Mouse (Mus musculus): ENCODE results near the gene Uck1. TPM values are rescaled to one million over a fixed set of nuclear protein-coding genes. Genes with fewer than 3 reads are reported as not detected.

Gene Uck1
- total and polyA plus RNA-seq, 3 experiments: 60.6 to 73.7 TPM; not detected in 1

DNA sequence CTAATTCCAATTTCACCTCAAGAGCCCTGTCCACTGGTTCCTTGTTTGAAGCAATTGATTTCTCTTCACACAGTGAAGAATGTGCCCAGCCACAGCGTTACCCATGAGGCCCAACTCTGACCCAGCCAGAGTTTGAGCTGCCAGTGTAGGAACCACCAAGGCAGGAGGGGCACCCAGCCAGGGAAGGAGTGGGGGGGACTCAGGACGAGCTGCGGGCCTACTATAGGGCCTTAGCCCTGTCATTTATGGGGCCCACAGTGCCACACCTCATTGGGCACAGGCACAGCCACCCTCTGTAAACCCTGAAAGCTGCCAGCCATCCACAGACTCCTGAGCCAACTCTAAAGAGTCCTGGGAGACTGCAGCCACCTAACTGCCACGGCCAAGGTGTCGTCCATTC, 5.4 kb downstream of the Uck1 start:
- Histone ChIP-seq H3K9ac (ENCODE audit: control insufficient read depth, low read depth, low read length, poor library complexity, severe bottlenecking) (no peak overlapping the region), H3K79me2 (ENCODE audit: control insufficient read depth, insufficient read depth, low read length, poor library complexity) (peaks cover 11% of the 10 kb centered on the region), H3K9me3 (replicated peaks; ENCODE audit: insufficient read depth, low read length) (no peaks in the 10 kb centered on the region), H3K27me3 (ENCODE audit: control insufficient read depth in 1 of 2, insufficient read depth in 2 of 2, low read length in 2 of 2) (no peaks in the 10 kb centered on the region), H3K36me3 (ENCODE audit: control insufficient read depth in 1 of 2, insufficient read depth in 2 of 2, low read length in 2 of 2) (peaks cover 0 to 4% of the 10 kb centered on the region in 2 experiments; a peak in 2 of 4 replicates), H3K27ac (ENCODE audit: control insufficient read depth, low read depth, low read length) (no peak overlapping the region), H3K4me3 (ENCODE audit: control insufficient read depth in 1 of 2, insufficient read depth in 1 of 2, low read depth in 2 of 2, low read length in 2 of 2) (no peak overlapping the region), H3K4me1 (ENCODE audit: control insufficient read depth in 1 of 2, insufficient read depth in 2 of 2, low read length in 2 of 2) (peaks cover 0 to 2% of the 10 kb centered on the region in 2 experiments; a peak in 1 of 4 replicates)
- no peak for DNase-seq (ENCODE audit: low read depth, low spot score)
- TF ChIP-seq MYB (IDR thresholded peaks at IDR 0.05; ENCODE audit: low read depth, low read length): no peak
- no peak for TF ChIP-seq CHD2 (IDR thresholded peaks at IDR 0.05; ENCODE audit: low read length)
- TF ChIP-seq ZC3H11A (IDR thresholded peaks at IDR 0.05; ENCODE audit: low read depth, low read length): no peak
- no peak for TF ChIP-seq USF1 (IDR thresholded peaks at IDR 0.05; ENCODE audit: low read depth, low read length)
- no peak for TF ChIP-seq TCF12 (IDR thresholded peaks at IDR 0.05; ENCODE audit: low read depth, low read length)

DNA sequence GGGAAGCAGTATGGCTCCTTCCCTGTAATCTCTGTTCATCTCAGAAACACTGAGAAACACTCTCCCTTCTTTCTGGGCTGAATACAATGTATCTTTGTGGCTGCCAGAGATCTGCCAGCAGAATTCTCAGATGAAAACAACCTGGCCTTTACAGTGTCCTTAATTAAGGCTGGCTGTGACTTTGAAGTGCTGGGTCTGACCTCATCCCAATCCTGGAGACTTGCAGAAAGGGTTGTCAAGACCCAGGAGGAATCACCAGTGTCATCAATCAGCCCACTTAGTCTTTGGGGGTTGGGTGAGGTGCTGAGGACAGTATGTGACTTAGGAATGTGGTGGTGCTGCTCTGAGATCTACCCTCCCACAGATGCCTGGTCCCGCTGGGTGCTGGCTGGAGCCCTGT, 6.6 kb downstream of the Uck1 start:
- no peak for TF ChIP-seq ZMIZ1 (IDR thresholded peaks at IDR 0.05; ENCODE audit: low read depth, low read length)
- no peak for TF ChIP-seq GATA1 (IDR thresholded peaks at IDR 0.05; ENCODE audit: low read depth, low read length)
- no peak for TF ChIP-seq HCFC1 (IDR thresholded peaks at IDR 0.05; ENCODE audit: low read depth, low read length)
- no peak for TF ChIP-seq ZNF384 (IDR thresholded peaks at IDR 0.05; ENCODE audit: low read depth, low read length)
- no peak for TF ChIP-seq EP300 (IDR thresholded peaks at IDR 0.05; ENCODE audit: low read depth in 1 of 2, low read length in 2 of 2)
- no peak for TF ChIP-seq MAX (IDR thresholded peaks at IDR 0.05; ENCODE audit: low read length)
- TF ChIP-seq TCF12 (IDR thresholded peaks at IDR 0.05; ENCODE audit: low read depth, low read length): no peak
- no peak for TF ChIP-seq USF1 (IDR thresholded peaks at IDR 0.05; ENCODE audit: low read depth, low read length)
- no peak for TF ChIP-seq SIN3A (IDR thresholded peaks at IDR 0.05; ENCODE audit: low read length)
- no peak for TF ChIP-seq ETS1 (IDR thresholded peaks at IDR 0.05; ENCODE audit: low read depth, low read length)
- TF ChIP-seq JUND (IDR thresholded peaks at IDR 0.05; ENCODE audit: low read depth, low read length): no peak
- TF ChIP-seq RCOR1 (IDR thresholded peaks at IDR 0.05; ENCODE audit: low read depth, low read length): no peak
- no peak for TF ChIP-seq ZKSCAN1 (IDR thresholded peaks at IDR 0.05; ENCODE audit: low read depth, low read length)
- no peak for TF ChIP-seq NRF1 (IDR thresholded peaks at IDR 0.05; ENCODE audit: insufficient read depth, low read depth, low read length, poor library complexity, severe bottlenecking)
- no peak for TF ChIP-seq USF2 (IDR thresholded peaks at IDR 0.05; ENCODE audit: borderline replicate concordance in 1 of 2, insufficient read depth in 1 of 2, low read depth in 1 of 2, low read length in 2 of 2)
- TF ChIP-seq MYC (IDR thresholded peaks at IDR 0.05; ENCODE audit: low read depth, low read length): no peak
- TF ChIP-seq MYB (IDR thresholded peaks at IDR 0.05; ENCODE audit: low read depth, low read length): no peak
- H3K9me3 ChIP-seq (replicated peaks; ENCODE audit: insufficient read depth, low read length): no peaks in the 10 kb centered on the region
- H3K27ac ChIP-seq (ENCODE audit: control insufficient read depth, low read depth, low read length): no peak overlapping the region
- H3K4me1 ChIP-seq (ENCODE audit: control insufficient read depth in 1 of 2, insufficient read depth in 2 of 2, low read length in 2 of 2): no peaks in the 10 kb centered on the region
- DNase-seq (ENCODE audit: low read depth, low spot score): no peak
- H3K9ac ChIP-seq (ENCODE audit: control insufficient read depth, low read depth, low read length, poor library complexity, severe bottlenecking): no peak overlapping the region
- H3K36me3 ChIP-seq (ENCODE audit: control insufficient read depth in 1 of 2, insufficient read depth in 2 of 2, low read length in 2 of 2): peaks cover 0 to 4% of the 10 kb centered on the region in 2 experiments; a peak in 1 of 4 replicates
- no peaks in the 10 kb centered on the region for H3K79me2 ChIP-seq (ENCODE audit: control insufficient read depth, insufficient read depth, low read length, poor library complexity)
- H3K4me3 ChIP-seq (ENCODE audit: control insufficient read depth in 1 of 2, insufficient read depth in 1 of 2, low read depth in 2 of 2, low read length in 2 of 2): no peak overlapping the region
- H3K27me3 ChIP-seq (ENCODE audit: control insufficient read depth in 1 of 2, insufficient read depth in 2 of 2, low read length in 2 of 2): no peaks in the 10 kb centered on the region
